Mouse (Mus musculus) layer of hippocampus, adult 11-12 months (tissue): Measurements from ENCODE around the gene Sirt7.

Experiments
- DNase-seq: peaks from one replicate; pipeline ENCODE4 v3.0.0; 2022; ENCODE audit warnings: low spot score

Sirt7 gene

DNA sequence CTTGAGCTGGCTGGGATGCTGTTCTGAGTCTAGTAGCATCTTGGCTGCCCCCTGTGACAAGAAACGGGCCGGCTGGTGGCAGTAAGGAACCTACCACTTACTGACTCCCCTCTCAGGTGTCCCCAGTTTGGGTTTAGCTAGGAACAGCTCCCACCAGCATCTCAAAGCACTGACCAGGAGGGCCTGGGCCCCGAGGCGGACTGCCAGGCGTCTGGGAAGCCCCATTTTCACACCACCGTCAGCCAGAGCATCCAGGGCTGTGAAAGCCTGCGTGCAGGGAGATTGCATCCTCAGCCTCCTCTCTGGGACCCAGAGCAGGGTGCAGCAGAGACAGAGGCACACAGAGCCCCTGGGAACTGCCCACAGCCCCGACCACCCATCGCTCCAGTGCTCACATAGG lies 16.2 kb upstream of the Sirt7 start:
- no peak for DNase-seq

DNA sequence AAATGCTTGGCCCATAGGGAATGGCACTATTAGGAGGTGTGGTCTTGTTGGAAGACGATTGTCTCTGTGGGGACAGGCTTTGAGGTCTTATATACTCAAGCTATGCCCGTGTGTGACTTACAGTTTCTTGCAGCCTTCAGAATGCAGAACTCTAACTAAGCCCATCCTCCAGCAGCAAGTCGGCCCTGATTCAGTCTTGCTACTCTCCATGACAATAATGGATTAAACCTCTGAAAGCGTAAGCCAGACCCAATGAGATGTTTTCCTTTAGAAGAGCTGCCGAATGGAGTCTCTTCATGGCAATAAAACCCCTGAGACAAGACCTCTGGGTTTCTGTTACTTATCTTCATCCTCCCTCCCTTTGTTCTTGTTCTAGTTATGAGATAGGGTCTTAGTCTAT lies 9.8 kb upstream of the Sirt7 start:
- no peak for DNase-seq

- peak; percentile 94 for DNase-seq
Observed at GRCm38 (mm10) chr11:120633520-120634343, 8.7 kb upstream of the Sirt7 start, which contains the start of gene Mafg. Gene Mafg, minus strand, starts transcription at chr11:120633600.

DNA sequence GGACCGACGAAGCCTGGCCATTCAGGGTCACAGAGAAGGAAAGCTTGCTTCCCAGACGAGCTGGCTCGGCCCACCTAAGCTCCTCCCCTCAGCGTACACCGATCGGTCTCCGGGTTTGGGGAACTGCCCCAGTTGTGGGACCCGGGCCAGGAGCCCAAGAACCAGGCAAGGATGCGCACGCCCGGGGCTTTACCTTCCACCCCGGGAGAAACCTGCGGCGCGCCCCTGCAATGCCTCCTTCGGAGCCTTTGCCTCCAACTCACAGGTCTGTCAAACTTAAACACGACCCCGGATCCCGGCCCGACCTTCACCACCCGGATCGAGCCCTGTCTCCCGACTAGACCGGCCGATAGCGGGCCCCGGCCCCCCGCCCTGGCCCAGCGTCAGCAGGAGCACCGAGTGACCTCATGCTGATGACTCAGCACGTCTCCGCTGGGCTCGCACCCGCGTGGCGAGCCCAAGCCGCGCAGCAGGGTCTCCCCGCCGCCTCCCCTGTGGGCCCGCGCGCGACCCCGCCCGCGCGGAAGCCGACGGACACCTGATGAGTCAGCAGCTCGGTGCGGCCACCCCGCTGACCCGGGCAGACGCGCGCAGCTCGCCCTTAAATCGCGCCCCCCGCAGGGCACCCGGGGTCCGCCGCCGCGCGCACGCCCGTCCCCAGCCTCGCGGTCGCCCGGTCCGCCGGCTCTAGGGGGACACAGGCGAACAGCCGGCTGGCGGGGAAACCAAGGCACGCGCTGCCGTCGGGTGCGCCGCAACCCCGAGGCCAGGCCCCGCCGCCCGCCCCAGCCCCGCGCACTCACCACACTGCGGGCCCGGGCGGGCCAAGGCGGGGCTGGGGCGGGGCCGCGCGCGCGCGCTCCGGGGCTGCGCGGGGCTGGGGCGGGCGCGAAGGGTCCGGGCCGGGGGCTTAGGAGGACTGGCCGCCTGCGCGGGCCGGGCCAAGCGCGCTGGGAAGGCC lies 7.8 kb upstream of the Sirt7 start:
- peak; percentile 70 for DNase-seq

DNA sequence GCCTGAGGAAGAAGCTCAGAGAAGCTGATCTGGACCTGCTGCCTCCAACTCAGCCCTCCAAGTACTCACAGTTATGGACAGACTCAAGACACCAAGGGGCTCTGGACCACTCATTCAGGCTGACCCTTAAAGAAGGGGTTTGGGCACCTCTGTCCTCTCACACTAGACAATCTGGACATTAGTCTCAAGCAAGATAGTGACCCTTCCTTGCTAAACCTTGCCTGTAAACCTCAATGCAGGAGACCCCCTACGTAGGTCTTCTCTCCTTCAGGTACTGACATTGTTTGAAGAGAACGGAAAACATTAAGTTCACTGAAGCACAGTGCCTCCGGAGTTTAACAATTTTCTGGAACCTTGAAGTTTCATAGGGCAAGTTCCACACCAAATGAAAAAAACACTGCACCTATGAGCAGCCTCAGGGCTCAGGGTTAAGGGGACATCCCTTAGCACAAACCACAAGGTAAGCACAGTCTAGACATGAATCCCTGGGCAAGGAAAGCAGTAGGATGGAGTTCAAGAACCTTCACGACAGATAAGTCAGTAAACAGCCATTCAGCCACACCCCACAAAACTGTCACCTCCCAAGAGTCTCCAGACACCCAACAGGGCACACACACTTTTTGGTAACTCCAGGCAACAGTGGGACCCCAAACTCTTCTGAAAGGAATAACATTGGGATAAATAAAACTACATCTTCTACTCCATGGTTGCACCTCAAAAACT lies 6.8 kb upstream of the Sirt7 start:
- DNase-seq: peak; percentile 3

DNA sequence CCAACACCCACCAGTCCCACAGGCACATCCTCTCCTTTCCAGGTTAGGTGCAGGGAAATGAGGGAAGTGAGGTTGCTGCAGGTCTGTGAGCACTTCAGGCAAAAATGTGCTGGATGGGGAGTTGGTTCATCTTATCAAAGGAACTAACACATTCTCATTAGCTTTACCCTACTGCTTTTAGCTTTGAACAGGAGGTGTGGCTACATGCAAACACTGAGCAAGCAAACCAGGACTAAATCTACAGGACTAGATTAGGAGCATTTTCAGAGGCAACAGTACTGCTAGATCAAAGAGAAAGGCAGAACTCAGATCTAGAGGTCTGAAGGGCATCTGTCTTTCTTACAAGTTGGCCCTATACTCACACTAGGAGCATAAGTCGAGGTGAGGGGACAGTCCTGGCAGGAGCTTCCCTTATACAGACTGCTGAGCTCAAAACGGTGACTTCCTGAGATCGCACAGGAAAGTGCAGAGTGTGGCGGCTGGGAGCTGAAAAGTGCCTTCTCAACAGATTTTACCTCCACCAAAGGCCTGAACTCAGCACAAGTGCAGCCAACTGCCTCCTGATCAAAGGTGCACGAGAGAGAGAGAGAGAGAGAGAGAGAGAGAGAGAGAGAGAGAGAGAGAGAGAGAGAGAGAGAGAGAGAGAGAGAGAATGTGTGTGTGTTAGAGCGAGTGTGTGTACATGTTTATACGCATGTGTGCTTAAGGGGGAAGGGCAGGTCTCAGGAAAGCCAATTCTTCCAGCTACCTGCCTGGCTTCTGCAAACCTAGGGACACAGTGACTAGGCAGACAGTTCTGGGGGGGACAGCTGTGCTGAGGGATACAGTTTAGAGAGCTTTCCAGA lies 6.1 kb upstream of the Sirt7 start:
- peak; percentile 14 for DNase-seq

DNA sequence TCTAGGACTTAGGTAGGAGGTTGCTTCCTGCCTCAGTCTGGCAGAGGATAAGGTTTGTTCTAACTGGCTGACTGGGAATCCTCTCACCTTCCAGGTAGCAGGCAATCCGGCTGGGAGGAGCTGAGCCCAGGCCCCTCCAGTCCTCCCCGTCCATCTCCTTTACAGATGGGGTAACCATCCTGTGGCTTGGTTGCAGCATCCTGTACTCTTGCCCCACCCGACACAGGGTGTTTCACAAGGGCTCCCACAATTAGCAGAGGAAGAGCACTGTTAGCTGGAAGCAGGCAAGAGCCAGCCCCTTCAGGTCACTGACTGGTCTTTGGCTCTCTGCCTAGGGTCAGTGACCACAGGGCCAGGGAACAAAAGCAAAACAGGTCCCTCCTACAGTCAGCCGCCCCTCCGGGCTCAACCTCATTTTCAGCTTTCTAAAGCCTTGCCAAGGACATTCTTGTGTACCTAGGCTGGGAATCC lies 5.4 kb upstream of the Sirt7 start:
- peak; percentile 15 for DNase-seq

DNA sequence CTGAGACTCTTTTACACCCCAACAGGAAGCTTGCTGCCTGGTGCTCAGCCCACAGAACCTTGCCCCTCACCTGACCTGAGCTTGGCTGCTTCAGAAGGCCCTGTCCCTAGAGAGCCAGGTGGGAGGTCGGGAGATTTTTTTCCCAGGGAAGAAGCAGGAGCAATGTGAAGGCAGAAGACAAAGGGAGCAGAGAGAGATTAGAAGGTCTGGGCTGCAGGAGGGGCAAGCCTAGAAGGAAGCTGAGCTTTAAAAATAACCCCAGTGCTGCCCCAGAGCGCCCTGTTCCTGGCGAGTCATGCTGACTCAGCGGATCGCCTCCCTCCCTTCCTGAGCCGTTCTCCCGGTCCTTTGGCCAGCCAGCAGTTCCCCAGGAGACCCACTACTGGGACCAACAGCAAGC lies 4.9 kb upstream of the Sirt7 start:
- DNase-seq: peak; percentile 9

DNA sequence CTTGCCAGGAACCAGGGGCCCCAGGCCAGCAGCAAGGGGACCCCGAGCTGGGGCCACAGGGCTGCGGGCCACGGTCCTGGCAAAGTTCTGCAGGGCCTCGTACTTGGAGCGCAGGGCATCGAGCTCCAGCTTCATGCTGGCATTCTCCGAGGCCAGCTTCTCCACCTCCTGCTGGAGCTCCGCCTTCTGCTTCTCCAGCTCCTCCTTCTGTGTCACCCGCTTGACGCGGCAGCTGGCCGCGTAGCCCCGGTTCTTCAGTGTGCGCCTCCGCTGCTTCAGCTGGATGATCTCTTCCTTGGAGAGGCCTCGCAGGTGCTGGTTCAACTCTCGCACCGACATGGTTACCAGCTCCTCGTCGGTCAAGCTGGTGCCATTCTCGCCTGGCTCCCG lies 4.3 kb upstream of the Sirt7 start:
- DNase-seq: no peak

DNA sequence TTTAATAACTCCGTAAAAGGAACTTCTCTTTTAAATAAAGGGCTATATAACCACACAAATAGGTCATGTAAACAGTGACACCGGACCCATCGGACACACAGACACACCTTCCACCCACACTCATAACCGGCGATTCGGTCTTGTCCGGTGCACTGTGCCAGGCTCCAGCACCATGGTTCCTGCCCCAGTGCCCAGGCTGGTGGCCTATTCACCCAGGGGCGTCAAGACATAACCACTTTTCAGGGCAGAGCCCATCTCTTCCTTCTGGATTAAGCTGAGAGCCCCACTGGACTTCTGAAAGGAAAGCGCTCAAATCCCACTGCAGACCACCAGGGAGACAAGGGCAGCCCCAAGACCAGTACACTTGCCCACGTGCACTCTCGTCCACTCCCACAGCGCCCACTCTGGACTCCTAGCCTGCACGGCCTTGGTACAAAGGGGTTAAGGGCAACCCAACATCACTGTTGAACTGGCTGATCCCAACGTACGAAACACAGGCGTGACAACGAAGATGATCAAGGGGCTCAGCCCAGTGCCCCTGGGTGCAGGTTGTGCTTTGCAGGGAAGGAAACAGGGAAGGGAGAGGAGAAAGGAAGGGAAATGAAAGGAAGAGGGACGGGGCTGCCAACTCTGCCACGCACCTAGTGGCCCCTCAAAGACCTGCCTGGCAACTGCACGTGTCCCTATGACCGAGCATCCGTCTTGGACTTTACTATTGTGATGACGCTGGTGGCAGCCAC lies 3.7 kb upstream of the Sirt7 start:
- no peak for DNase-seq

GRCm38 (mm10) chr11:120627468-120628300 lies 2.6 kb upstream of the Sirt7 start:
- DNase-seq: no peak

GRCm38 (mm10) chr11:120626785-120627467 lies 1.9 kb upstream of the Sirt7 start:
- DNase-seq: no peak

GRCm38 (mm10) chr11:120624680-120625111 lies 344 bp downstream of the Sirt7 start:
- DNase-seq: peak; percentile 86

GRCm38 (mm10) chr11:120623961-120624679 lies 920 bp downstream of the Sirt7 start:
- DNase-seq: peak; percentile 69

- DNase-seq: no peak
Observed at GRCm38 (mm10) chr11:120622805-120623204, 2.2 kb downstream of the Sirt7 start.

DNA sequence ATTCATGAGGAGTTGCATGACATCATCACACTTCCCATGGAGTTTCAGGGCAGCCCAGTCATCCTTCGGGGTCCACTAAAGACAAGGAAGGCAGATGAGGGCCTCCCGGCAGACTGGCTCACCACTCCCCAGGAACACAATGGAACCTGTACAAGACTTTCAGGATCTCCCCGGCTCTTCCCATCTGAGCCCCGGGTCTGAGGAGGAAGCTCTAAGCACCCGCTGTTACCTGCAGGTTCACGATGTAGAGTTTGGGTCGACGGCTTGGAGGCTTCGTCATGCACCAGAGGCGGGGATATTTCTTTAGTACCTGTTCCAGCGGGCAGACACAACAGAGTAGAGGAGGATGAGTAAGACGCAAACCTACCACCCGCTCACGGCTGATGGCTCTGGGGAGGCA lies 4.8 kb downstream of the Sirt7 start:
- DNase-seq: no peak

DNA sequence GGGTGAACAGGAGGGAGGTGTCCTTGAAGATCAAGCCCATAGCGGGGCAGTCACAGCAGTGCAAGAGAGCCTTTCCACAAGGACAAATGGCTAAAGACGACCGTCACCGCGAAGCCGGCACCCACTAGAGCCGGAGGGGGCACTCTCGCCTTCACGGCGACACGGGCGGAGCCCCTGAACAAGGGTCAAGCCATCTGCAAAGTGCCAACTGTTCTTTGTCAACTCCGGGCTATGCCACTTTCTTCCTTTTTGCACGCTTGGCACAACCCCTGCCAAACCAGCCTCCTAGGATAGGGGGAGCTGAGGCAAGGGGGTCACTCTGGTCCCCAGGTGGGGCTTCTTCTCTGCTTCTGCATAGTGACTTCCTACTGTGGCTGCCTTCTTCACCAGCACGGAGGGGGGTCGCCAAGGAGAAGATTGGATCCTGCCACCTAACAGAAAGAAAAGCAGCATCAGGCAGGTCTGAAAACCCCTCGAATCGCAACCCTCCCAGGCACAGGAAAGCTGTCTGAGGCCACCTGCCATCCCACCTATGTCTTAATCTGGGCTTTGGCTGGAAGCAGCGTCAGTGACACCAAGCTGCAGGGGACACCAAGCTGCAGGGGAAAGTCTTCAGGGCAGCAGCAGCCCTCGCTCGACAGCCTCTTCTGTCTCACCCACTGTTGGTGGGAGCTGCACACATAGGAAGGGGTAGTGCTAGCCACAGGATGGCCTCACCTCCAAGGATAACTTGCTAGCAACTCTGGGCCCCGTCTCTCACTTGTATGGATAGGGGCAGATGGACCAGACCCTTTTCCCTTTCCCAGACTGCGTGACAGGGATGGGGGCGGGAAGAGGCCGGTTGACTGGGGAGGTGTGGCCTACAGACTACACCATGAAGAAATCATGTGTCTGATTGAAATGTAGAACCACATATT lies 6.2 kb downstream of the Sirt7 start:
- DNase-seq: no peak
